Mouse (Mus musculus): Measurements from ENCODE around the gene Ap4s1. TPM values are rescaled to one million over a fixed set of nuclear protein-coding genes. Genes with fewer than 3 reads are reported as not detected.
A peak's percentile ranks its signal among the peaks of the same experiment; 100 is the strongest.
"Not testable (repeated sequence)": the region's sequence is repeated elsewhere in the genome, so short reads cannot be mapped to it uniquely, and the experiment has no call there.

Gene Ap4s1
- total RNA-seq (2021), result 10 to 100 TPM; 59.6 to 61.8 TPM
- long read RNA-seq, experiment 1, partial matches to known transcripts, result 0 of 5 reads
- long read RNA-seq, experiment 1, other reads (novel, unspliced or antisense), result 5 of 5 reads
- long read RNA-seq, experiment 2, partial matches to known transcripts, result 1 of 7 reads
- long read RNA-seq, experiment 2, other reads (novel, unspliced or antisense), result 6 of 7 reads

DNA sequence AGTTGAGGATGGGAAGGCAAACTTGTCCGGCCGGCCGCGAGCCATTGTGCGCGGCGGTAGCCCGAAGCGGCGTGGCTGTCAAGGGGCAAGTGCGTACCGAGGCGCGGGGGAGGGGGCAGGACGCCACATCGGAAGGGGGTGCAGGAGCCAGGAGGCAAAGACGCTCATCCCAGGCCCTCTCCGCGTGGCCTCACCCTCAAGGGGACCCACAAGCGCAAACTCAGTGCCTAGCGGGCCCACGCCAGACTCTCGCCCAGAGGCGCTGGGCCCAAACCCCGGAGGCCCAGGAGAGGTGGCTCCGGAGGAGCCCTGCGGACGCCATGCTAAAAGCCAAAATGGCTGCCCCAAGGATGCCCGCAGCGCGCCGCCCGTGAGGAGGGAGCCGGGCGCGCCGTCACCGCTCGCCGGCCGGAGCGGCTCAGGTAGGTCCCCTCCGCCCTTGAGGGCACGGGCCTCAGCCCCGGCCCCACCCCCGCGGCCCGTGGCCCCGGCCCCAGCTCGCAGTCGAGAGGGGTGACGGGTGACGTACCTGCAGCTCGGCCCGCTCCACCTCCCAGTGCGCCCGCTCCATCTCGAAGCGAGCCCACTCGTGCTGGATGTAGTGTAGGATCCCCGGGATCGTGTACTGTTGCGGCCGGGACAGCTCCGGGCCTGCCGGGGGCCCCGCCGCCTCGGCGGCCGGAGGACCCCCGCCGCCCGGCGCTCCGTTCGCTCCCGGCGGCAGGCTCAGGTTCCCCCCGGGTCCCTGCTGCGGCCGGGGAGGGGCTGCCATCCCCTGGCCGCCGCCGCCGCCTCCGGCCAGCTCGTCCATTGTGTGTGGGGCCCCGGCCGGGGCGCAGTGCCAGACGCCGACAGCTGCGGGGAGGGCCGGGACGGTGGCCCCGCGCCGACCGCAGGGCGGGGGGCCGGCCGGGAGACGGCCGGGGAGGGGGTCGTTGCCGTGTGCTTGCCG, at the start of gene Ap4s1:
Gene Ap4s1 (plus strand): TSS at position 141 of the 952 bp plus-strand sequence.
- peak; percentile 58 for DNase-seq (ENCODE audit: low spot score)

- no peak for DNase-seq (ENCODE audit: low spot score)
These were observed 49.0 kb upstream of the Ap4s1 start for GRCm38 (mm10) chr12:51641871-51642270.

GRCm38 (mm10) chr12:51649401-51649800, 41.4 kb upstream of the Ap4s1 start:
- not testable (repeated sequence) for DNase-seq (ENCODE audit: low spot score)

- no peak for DNase-seq (ENCODE audit: low spot score)
These were observed 34.8 kb upstream of the Ap4s1 start for GRCm38 (mm10) chr12:51655944-51656465.

DNA sequence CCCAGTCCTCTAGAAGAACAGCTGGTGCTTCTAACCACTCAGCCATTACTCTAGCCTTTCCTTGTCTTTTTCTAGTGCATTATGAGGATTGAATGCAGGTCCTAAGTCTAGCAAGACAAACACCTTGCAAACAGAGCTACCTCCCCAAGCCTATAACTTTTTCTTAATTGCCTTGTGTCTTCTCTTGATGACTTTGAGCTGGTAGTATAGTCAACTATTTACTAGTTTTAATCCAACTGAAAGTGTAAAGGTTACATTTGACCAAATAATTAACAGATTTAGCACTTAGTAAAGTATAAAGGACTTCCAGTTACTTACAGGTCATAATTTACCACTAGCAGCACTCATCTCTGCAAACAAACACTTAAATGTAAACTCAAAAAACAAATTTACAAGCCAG, 27.8 kb upstream of the Ap4s1 start:
- no peak for DNase-seq (ENCODE audit: low spot score)

DNA sequence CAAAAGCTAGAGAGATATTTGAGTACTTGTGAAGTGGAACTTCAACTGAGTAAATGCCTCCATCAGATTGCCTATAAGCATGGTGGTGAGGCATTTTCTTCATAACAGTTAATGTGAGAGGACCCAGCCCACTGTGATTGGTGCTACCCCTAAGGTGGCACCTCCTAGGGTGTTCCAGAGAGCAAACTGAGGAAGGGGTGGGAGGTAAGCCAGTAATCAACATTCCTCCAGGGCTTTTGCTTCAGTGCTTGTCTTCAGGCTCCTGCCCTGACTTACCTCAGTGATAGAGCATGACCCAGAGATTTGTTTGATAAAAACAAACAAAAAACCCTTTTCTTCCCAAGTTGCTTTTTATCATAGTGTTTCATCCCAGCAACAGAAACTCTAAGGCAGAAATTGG, 26.9 kb upstream of the Ap4s1 start:
- DNase-seq (ENCODE audit: low spot score), result no peak

GRCm38 (mm10) chr12:51666708-51667430, 24.0 kb upstream of the Ap4s1 start:
- DNase-seq (ENCODE audit: low spot score), result no peak

GRCm38 (mm10) chr12:51671231-51671891, 19.5 kb upstream of the Ap4s1 start:
- DNase-seq (ENCODE audit: low spot score), result no peak

GRCm38 (mm10) chr12:51673270-51673669, 17.6 kb upstream of the Ap4s1 start:
- DNase-seq (ENCODE audit: low spot score), result no peak

- DNase-seq (ENCODE audit: low spot score), result no peak
These were observed 14.4 kb upstream of the Ap4s1 start for GRCm38 (mm10) chr12:51676442-51676841.

GRCm38 (mm10) chr12:51678844-51679243, 12.0 kb upstream of the Ap4s1 start:
- DNase-seq (ENCODE audit: low spot score), result no peak

GRCm38 (mm10) chr12:51688546-51688945, 2.3 kb upstream of the Ap4s1 start:
- DNase-seq (ENCODE audit: low spot score), result no peak

DNA sequence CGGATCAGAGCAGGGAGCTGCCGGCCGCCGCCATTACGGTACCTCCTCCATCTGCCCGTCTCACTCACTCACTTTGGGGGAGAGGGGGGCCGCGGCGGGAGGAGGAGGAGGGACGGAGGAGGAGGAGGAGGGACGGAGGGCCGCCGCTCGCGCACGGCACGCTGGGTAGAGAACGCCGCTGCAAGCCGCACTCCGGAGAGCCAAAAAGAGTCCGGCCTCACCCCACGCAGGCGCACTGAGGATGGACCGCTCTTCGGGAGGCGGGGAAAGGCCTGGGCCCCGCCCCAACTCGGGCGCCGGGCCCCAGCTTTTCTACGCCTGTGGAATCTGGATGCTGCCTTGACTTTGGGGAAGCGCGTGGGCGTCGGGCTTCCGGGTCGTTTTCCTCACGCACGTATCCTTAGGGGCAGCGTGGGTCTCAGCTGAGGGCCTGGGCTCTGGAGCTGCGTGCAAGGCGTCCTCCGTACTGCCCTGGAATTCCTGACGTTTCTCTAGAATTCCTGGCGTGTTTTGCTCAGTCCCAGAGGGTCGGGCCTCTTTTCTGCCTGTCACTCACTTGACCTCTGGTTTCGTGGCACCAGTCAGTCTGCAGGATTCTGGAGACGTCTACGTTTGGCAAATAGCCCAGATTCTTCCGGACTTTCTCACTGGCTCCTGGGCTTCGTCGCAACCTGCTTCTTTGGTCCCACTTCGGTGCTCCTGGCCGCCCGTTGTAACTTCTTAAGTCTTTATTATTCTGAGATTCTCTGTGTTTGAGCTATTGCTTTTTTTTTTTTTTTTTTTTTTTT, 1.2 kb downstream of the Ap4s1 start, which contains the start of gene Strn3:
Gene Strn3 (minus strand): TSS at position 53 of the 788 bp plus-strand sequence.
- peak; percentile 96 for DNase-seq (ENCODE audit: low spot score)

DNA sequence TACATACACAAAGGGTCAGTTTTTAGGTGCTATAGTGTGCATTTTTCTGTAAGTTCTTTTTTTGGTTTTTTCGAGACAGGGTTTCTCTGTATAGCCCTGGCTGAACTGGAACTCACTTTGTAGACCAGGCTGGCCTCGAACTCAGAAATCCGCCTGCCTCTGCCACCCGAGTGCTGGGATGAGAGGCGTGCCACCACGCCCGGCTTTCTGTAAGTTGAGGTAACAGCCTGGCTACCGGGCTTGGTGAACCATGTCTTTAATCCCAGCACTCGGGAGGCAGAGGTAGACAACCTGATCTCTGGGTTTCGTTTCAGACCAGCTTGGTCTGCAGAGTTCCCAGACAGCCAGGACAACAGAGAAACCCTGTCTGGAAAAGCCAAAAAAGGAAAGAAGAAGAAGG, 2.0 kb downstream of the Ap4s1 start:
- DNase-seq (ENCODE audit: low spot score), result not testable (repeated sequence)

GRCm38 (mm10) chr12:51693419-51693818, 2.6 kb downstream of the Ap4s1 start:
- DNase-seq (ENCODE audit: low spot score), result no peak

GRCm38 (mm10) chr12:51694096-51694495, 3.3 kb downstream of the Ap4s1 start:
- DNase-seq (ENCODE audit: low spot score), result no peak

- DNase-seq (ENCODE audit: low spot score), result no peak
These were observed 4.1 kb downstream of the Ap4s1 start for GRCm38 (mm10) chr12:51694966-51695365.

GRCm38 (mm10) chr12:51696157-51696556, 5.3 kb downstream of the Ap4s1 start:
- DNase-seq (ENCODE audit: low spot score), result no peak

GRCm38 (mm10) chr12:51699623-51700393, 9.0 kb downstream of the Ap4s1 start:
- DNase-seq (ENCODE audit: low spot score), result no peak

- DNase-seq (ENCODE audit: low spot score), result no peak
These were observed 10.9 kb downstream of the Ap4s1 start for GRCm38 (mm10) chr12:51701723-51702122.

Data from gastrocnemius, adult 18-20 months (tissue).